Mouse (Mus musculus): ENCODE measurements around the gene Elp5. TPM values are rescaled to one million over a fixed set of nuclear protein-coding genes. Genes with fewer than 3 reads are reported as not detected.
A peak's percentile ranks its signal among the peaks of the same experiment; 100 is the strongest.

Gene Elp5
- total and polyA plus RNA-seq, 3 experiments: 39.0 to 61.6 (median 42.2) TPM

GRCm38 (mm10) chr11:69929712-69930111 is 52.6 kb downstream of the Elp5 start:
- H3K4me3 ChIP-seq: no peak overlapping the region
- no peak for DNase-seq
- no peak overlapping the region for H3K27ac ChIP-seq
- no peak overlapping the region for H3K9ac ChIP-seq (ENCODE audit: low read depth, low read length)
- 41% methylated on average over 4 of the region's 4 CpGs for WGBS
- H3K4me1 ChIP-seq (ENCODE audit: control insufficient read depth, insufficient read depth, low read length): peaks cover 1% of the 10 kb centered on the region; the same call in 1 of the 2 replicates
- TF ChIP-seq CTCF (IDR thresholded peaks at IDR 0.05) (no peak), EP300 (IDR thresholded peaks at IDR 0.05; ENCODE audit: insufficient read depth, low read depth, low read length) (no peak), POLR2A (IDR thresholded peaks at IDR 0.05; ENCODE audit: insufficient read depth, low read depth, low read length) (no peak)
- intact Hi-C loops (cut with DNase I): loop anchor here (5.0 kb wide), 1 partner anchor 273 kb away; no protein-coding TSS in a partner anchor
- no peaks in the 10 kb centered on the region for H3K36me3 ChIP-seq (ENCODE audit: control insufficient read depth, insufficient read depth, low read length)
- H3K79me2 ChIP-seq (replicated peaks; ENCODE audit: control insufficient read depth, insufficient read depth, low read length): no peaks in the 10 kb centered on the region
- no peaks in the 10 kb centered on the region for H3K27me3 ChIP-seq (ENCODE audit: control insufficient read depth, insufficient read depth, low read length)

GRCm38 (mm10) chr11:69927501-69927900 is 54.8 kb downstream of the Elp5 start:
- no peak for DNase-seq
- H3K27ac ChIP-seq: no peak overlapping the region
- no peak overlapping the region for H3K9ac ChIP-seq (ENCODE audit: low read depth, low read length)
- H3K27me3 ChIP-seq (ENCODE audit: control insufficient read depth, insufficient read depth, low read length): no peaks in the 10 kb centered on the region
- intact Hi-C loops (cut with DNase I): no loop called here
- no peaks in the 10 kb centered on the region; the same call in 1 of the 2 replicates for H3K4me1 ChIP-seq (ENCODE audit: control insufficient read depth, insufficient read depth, low read length)
- 95% methylated on average over 2 of the region's 2 CpGs for WGBS
- no peaks in the 10 kb centered on the region for H3K36me3 ChIP-seq (ENCODE audit: control insufficient read depth, insufficient read depth, low read length)
- no peaks in the 10 kb centered on the region for H3K79me2 ChIP-seq (replicated peaks; ENCODE audit: control insufficient read depth, insufficient read depth, low read length)
- TF ChIP-seq CTCF (IDR thresholded peaks at IDR 0.05): no peak
- TF ChIP-seq EP300 (IDR thresholded peaks at IDR 0.05; ENCODE audit: insufficient read depth, low read depth, low read length): no peak
- no peak for TF ChIP-seq POLR2A (IDR thresholded peaks at IDR 0.05; ENCODE audit: insufficient read depth, low read depth, low read length)
- no peak overlapping the region for H3K4me3 ChIP-seq

- intact Hi-C loops (cut with DNase I): loop anchor here (5.0 kb wide), 1 partner anchor 70 kb away; the partner anchor contains the start of gene Gabarap
- 74% methylated on average over 3 of the region's 3 CpGs for WGBS
- Histone ChIP-seq H3K9ac (ENCODE audit: low read depth, low read length) (no peak overlapping the region), H3K4me3 (no peak overlapping the region), H3K4me1 (ENCODE audit: control insufficient read depth, insufficient read depth, low read length) (peaks cover 6% of the 10 kb centered on the region), H3K36me3 (ENCODE audit: control insufficient read depth, insufficient read depth, low read length) (peaks cover 12% of the 10 kb centered on the region; the same call in 1 of the 2 replicates), H3K27ac (peak overlapping the region; percentile 97), H3K27me3 (ENCODE audit: control insufficient read depth, insufficient read depth, low read length) (no peaks in the 10 kb centered on the region), H3K79me2 (replicated peaks; ENCODE audit: control insufficient read depth, insufficient read depth, low read length) (no peaks in the 10 kb centered on the region)
- no peak for TF ChIP-seq POLR2A (IDR thresholded peaks at IDR 0.05; ENCODE audit: insufficient read depth, low read depth, low read length)
- TF ChIP-seq EP300 (IDR thresholded peaks at IDR 0.05; ENCODE audit: insufficient read depth, low read depth, low read length): no peak
- TF ChIP-seq CTCF (IDR thresholded peaks at IDR 0.05): no peak
- no peak for DNase-seq
Measured at GRCm38 (mm10) chr11:69922796-69923195, 59.5 kb downstream of the Elp5 start.

- no peaks in the 10 kb centered on the region for H3K79me2 ChIP-seq (replicated peaks; ENCODE audit: control insufficient read depth, insufficient read depth, low read length)
- peak overlapping the region; percentile 97 for H3K27ac ChIP-seq
- peak overlapping the region; percentile 70 for H3K4me3 ChIP-seq
- intact Hi-C loops (cut with DNase I): loop anchor here (5.0 kb wide), 1 partner anchor 70 kb away; the partner anchor contains the start of gene Gabarap
- peak overlapping the region; percentile 79 for H3K9ac ChIP-seq (ENCODE audit: low read depth, low read length)
- peak in 1 of 2 experiments; percentile 19 for DNase-seq
- no peaks in the 10 kb centered on the region for H3K27me3 ChIP-seq (ENCODE audit: control insufficient read depth, insufficient read depth, low read length)
- H3K4me1 ChIP-seq (ENCODE audit: control insufficient read depth, insufficient read depth, low read length): peaks cover 6% of the 10 kb centered on the region
- peaks cover 12% of the 10 kb centered on the region; the same call in 1 of the 2 replicates for H3K36me3 ChIP-seq (ENCODE audit: control insufficient read depth, insufficient read depth, low read length)
- no peak for TF ChIP-seq CTCF (IDR thresholded peaks at IDR 0.05)
- TF ChIP-seq EP300 (IDR thresholded peaks at IDR 0.05; ENCODE audit: insufficient read depth, low read depth, low read length): no peak
- TF ChIP-seq POLR2A (IDR thresholded peaks at IDR 0.05; ENCODE audit: insufficient read depth, low read depth, low read length): no peak
- WGBS: 4% methylated on average over 12 of the region's 12 CpGs
Measured at GRCm38 (mm10) chr11:69922012-69922756, 60.1 kb downstream of the Elp5 start.

GRCm38 (mm10) chr11:69921114-69922011 is 61.0 kb downstream of the Elp5 start, which contains the start of gene Eif5a:
Gene Eif5a, minus strand, starts transcription at chr11:69921958.
- no peaks in the 10 kb centered on the region for H3K79me2 ChIP-seq (replicated peaks; ENCODE audit: control insufficient read depth, insufficient read depth, low read length)
- peak; percentile 94 for TF ChIP-seq EP300 (IDR thresholded peaks at IDR 0.05; ENCODE audit: insufficient read depth, low read depth, low read length)
- peak; percentile 99 for TF ChIP-seq POLR2A (IDR thresholded peaks at IDR 0.05; ENCODE audit: insufficient read depth, low read depth, low read length)
- peak; percentile 81 for TF ChIP-seq CTCF (IDR thresholded peaks at IDR 0.05)
- intact Hi-C loops (cut with DNase I): loop anchor here (2.0 to 5.0 kb wide), 3 partner anchors 41 to 163 kb away; partner anchors contain the start of genes Gabarap, Kctd11 and Polr2a
- H3K27me3 ChIP-seq (ENCODE audit: control insufficient read depth, insufficient read depth, low read length): no peaks in the 10 kb centered on the region
- H3K9ac ChIP-seq (ENCODE audit: low read depth, low read length): peak within 1 kb of the TSS; percentile 98
- peak; percentile 100 for DNase-seq
- peaks cover 12% of the 10 kb centered on the region; the same call in 1 of the 2 replicates for H3K36me3 ChIP-seq (ENCODE audit: control insufficient read depth, insufficient read depth, low read length)
- under 1% methylated on average over 78 of the region's 78 CpGs for WGBS
- peak within 1 kb of the TSS; percentile 97 for H3K27ac ChIP-seq
- peak within 1 kb of the TSS; percentile 71 for H3K4me3 ChIP-seq
- H3K4me1 ChIP-seq (ENCODE audit: control insufficient read depth, insufficient read depth, low read length): peaks cover 6% of the 10 kb centered on the region
